Mouse (Mus musculus) heart, postnatal 10 days (tissue): ENCODE data around the gene Adgre5. TPM values are rescaled to one million over a fixed set of nuclear protein-coding genes. Genes with fewer than 3 reads are reported as not detected.

ENCODE experiments used
- DNase-seq, 2 experiments: peaks; one replicate each; pipeline ENCODE4 v3.0.0; 2021
- intact Hi-C: fragments of 180-260 bp; cut with DNase I; formaldehyde crosslinking; loops from one replicate; pipeline ENCODE4 v1.15.1; 2025
- total RNA-seq, 2 experiments: library from RNA; stranded (reverse); gene quantifications; 2 replicates each; pipeline ENCODE4 v1.2.3; 2021

Gene Adgre5
- total RNA-seq, 2 experiments from 2014 or later, result 66.0 to 68.1 TPM

DNA sequence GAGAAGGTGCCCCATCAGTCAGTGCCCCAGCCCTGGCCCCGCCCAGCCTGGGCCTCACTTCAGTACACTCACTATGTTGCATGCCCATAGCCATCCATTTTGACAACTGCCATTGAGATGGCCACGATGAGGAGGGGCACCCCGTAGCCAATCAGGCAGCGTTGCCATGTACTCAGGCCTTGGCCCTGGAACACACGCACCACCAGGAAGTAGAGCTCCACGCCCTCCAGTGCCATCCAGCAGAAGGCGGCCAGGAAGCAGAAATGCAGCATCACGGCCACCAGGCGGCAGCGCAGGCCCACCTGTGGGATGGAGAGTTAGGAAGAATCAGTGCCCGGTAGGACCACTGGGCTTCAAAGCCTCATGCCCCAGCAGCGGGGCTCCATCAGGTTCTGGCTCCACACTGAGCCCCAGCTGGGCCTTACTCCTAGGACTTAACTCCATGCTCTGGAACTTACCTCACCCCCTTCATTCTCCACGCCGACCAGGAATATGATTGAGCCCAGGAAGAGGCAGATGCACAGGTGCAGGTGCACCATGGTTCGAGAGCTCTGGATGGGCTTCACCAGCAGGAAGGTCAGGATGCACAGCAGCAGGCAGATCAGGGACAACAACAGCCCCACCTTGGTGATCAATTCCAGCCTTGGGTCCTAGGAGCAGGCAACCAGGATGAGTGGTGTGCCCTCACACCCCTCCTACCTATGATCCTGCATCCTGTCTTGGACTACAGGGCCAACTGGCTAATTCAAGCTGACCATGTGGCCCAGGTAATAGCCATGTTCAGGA lies 16.2 kb downstream of the Adgre5 start:
- DNase-seq, result peak; percentile 85 to 91
- intact Hi-C loops, result loop anchor here (2.0 kb wide), 2 partner anchors 58 to 170 kb away; no protein-coding TSS in a partner anchor

GRCm38 (mm10) chr8:83723447-83724083 lies 17.6 kb downstream of the Adgre5 start:
- no peak for DNase-seq
- intact Hi-C loops, result loop anchor here (2.0 kb wide), 2 partner anchors 59 to 171 kb away; no protein-coding TSS in a partner anchor

DNA sequence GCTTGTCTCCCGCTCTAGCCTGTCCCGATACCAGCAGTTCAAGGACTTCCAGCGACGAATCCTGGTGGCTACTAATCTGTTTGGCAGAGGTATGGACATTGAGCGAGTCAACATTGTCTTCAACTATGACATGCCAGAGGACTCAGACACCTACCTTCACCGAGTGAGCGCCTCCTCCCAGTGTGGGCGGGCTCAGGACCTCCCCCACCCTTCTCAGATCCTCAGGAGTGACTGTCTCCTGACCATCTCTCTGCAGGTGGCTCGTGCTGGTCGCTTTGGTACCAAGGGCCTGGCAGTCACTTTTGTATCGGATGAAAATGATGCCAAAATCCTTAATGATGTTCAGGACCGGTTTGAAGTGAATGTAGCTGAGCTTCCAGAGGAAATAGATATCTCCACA lies 18.5 kb downstream of the Adgre5 start:
- intact Hi-C loops, result no loop called here
- no peak for DNase-seq

GRCm38 (mm10) chr8:83721405-83722025 lies 19.6 kb downstream of the Adgre5 start:
- intact Hi-C loops, result no loop called here
- peak; percentile 76 to 79 for DNase-seq

GRCm38 (mm10) chr8:83719693-83720092 lies 21.4 kb downstream of the Adgre5 start:
- intact Hi-C loops, result loop anchor here (5.0 kb wide), 1 partner anchor 57 kb away; no protein-coding TSS in a partner anchor
- no peak for DNase-seq

- no peak for DNase-seq
- intact Hi-C loops, result loop anchor here (5.0 kb wide), 1 partner anchor 57 kb away; no protein-coding TSS in a partner anchor
Measured at GRCm38 (mm10) chr8:83719048-83719447, 22.1 kb downstream of the Adgre5 start.

DNA sequence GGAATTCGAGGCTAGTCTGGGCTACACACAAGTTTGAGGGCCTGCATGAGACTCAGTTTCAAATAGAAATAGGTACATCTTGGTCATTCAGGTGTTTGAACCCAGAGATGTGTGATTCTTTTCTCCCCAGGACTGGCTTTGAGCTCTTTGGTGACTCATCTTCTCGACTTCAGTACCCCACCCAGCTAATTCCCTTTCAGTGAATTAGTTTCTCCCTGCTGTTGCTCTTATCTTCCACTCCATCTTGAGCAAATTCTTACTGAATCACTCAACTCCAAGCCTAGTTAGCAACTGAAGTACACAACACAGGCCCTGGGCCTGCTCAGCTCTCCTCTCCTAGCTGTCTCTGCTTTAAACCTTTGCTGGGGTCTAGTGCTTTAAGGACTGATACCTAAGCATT lies 24.6 kb downstream of the Adgre5 start:
- DNase-seq, result no peak
- intact Hi-C loops, result loop anchor here (5.0 kb wide), 1 partner anchor 54 kb away; no protein-coding TSS in a partner anchor

- intact Hi-C loops, result loop anchor here (2.0 to 5.0 kb wide), 2 partner anchors 17 to 53 kb away; partner anchors contain the start of gene Pkn1
- DNase-seq, result peak in 1 of 2 experiments; percentile 20
Measured at GRCm38 (mm10) chr8:83715771-83716170, 25.4 kb downstream of the Adgre5 start.

DNA sequence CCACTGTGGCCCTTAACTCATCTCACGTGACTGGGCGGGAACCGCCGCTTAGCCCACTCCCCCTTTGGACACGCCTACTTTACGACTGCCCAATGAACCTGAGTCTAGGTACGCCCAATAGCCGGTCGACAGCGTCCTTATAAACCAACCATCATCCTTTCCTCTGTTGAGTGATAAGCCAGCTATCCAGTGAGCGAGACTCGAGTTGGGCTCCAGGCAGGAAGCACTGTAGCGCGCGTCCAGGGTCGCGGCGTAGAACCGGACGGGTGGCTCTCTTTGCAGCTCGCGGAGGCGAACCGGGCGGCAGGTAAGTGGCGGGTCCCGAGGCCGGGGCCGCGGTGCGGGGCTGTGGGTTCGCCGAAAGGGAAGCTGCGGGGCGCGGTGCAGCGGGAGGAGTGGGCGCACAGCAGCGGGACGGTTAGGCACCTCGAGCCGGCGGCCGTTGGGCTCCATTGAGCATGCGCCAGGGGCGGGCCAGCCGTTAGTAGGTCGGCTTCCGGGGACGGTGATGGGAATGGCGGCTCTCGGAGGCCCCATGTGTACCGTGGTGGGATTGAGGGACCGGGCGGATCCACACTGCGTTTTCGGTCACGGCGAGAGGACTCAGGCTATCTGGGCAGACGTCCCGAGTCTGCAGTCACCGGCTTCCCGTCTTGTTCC lies 26.0 kb downstream of the Adgre5 start, which contains the start of gene Ddx39:
Gene Ddx39 (plus strand): TSS at position 147 of the 660 bp plus-strand sequence.
- DNase-seq, result peak; percentile 97 to 98
- intact Hi-C loops, result loop anchor here (2.0 to 5.0 kb wide), 2 partner anchors 16 to 53 kb away; partner anchors contain the start of gene Pkn1

GRCm38 (mm10) chr8:83714676-83715030 lies 26.5 kb downstream of the Adgre5 start:
- intact Hi-C loops, result loop anchor here (2.0 to 5.0 kb wide), 2 partner anchors 16 to 52 kb away; partner anchors contain the start of gene Pkn1

DNA sequence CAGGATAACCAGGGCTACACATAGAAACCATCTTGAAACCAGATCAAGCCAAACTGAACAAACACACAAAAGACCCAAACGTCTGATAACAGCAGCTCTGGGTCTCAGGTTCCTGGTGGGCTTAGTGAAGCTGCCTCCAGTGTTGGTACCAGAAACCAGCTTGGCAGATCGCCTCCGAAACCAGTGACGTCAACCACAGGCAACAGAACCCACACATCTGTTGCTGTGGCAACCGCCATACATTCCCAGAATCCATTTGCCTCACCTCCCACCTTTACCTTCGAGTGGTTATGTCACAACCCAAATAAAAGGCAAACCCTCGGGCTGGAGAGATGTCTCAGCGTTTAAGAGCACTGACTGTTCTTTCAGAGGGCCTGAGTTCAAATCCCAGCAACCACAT lies 33.6 kb downstream of the Adgre5 start:
- no peak for DNase-seq

More at GRCm38 (mm10) chr8:83714676-83715030, 26.5 kb downstream of the Adgre5 start:
- no peak for DNase-seq

DNA sequence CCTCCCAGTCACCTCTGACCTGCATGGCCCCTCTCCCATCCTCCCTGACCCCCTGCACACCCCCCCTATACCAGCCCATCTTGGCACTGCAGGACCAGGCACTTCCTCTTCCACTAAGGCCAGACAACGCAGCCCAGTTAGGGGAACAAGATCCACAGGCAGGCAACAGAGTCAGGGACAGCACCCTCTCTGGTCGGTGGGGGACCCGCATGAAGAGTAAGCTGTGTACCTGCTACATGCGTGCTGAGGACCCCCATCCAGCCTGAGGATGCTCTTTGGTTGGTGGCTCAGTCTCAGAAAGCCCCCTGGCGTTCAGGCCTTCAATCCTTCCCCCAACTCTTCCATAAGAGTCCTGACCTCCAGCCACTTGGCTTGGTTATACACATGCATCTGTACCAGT lies 34.7 kb downstream of the Adgre5 start:
- no peak for DNase-seq
- intact Hi-C loops, result no loop called here

More for the DNA sequence above, 33.6 kb downstream of the Adgre5 start:
- intact Hi-C loops, result no loop called here

DNA sequence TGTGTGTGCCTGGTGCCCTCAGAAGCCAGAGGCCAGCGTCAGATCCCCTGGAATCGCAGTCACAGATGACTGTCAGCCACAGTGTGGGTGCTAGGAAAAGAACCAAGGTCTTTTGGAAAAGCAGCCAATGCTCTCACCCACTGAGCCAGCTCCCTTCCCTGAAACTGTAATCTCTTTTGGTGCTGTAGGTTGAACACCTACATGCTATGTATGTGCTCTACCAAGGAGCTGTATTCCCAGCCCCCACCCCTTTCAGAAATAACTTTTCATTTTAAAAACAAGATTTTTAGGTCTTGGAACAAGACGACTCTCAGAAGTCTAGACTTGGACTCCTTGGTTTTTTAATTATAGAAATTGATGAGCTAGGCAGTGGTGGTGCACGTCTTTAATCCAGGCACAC lies 37.7 kb downstream of the Adgre5 start:
- intact Hi-C loops, result no loop called here
- no peak for DNase-seq

DNA sequence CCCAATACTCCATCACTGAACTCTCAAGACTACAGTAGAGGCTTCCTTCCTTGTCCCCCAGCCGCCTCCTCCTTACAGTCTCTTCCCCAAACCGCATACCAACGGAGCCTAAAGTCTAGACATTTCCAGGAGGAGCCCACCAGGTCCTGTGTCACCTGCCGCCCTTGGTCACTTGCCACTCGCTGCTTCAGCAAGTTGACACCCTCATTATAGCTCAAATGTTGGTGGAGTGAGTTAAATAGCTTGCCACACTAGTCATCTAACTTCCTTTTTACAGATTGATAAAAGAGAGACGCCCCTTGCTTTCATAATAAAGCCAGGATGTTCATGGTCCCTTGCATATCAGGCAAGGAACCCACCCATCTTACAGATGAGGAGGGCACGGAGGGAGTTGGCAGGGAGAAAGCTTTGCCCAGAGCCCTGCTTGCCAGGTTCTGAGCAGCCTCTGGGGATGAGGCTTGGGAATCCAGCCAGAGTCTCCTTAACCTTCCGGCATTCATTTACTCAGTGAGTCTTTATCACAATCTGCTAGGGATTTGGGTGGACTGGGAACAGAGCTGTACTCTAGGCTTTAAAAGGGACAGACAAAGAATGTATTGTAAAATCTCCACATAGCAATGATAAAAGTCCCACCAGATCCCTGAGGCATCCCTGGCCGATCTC lies 40.6 kb downstream of the Adgre5 start:
- intact Hi-C loops, result no loop called here
- DNase-seq, result peak in 1 of 2 experiments; percentile 33

DNA sequence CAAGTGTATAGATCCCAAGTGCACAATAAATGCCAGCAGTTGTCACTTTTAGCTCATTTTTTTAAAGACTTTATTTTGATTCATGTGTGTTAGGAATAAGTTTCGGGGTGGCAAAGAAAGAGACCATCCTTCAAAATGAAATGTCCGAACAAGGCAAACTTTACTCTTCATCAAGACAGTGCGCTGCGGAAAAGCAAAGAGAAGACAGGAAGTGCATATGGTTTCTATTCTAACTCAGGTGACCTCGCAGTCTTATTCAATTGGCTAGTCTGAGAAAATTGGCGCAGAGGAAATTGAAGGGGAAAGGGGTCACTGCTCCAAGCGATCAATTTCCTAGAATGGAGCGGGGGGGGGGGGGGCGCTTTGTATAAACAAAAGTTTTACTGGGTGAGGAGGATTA lies 41.6 kb downstream of the Adgre5 start:
- DNase-seq, result no peak
- intact Hi-C loops, result loop anchor here (2.0 kb wide), 1 partner anchor 15 kb away; the partner anchor contains the start of gene Ddx39

GRCm38 (mm10) chr8:83698661-83699453 lies 42.3 kb downstream of the Adgre5 start, which contains the start of gene Pkn1:
Pkn1 (minus strand) TSS chr8:83699179.
- intact Hi-C loops, result loop anchor here (2.0 kb wide), 1 partner anchor 16 kb away; the partner anchor contains the start of gene Ddx39
- DNase-seq, result peak; percentile 83 to 86

DNA sequence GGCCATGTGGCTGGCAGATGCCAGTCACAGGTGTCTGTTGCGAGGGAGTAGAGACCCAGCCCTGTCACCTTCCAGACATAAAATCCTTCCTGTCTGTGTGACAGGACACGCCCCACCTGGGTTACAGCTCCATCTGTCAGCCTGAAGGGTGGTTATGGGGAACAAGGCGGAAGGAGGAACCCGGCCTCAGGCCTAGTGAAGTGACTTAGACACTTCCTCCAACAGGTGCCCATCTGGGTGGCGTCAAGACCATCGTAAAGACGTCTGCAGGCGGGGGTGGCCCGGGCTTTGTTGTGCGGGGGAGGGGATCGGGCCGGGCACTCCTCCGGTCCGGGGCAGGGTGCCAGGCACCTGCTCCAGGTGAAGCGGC lies 42.9 kb downstream of the Adgre5 start:
- intact Hi-C loops, result loop anchor here (2.0 kb wide), 1 partner anchor 17 kb away; the partner anchor contains the start of gene Ddx39
- DNase-seq, result peak; percentile 54 to 55

GRCm38 (mm10) chr8:83697374-83698220 lies 43.5 kb downstream of the Adgre5 start:
- intact Hi-C loops, result loop anchor here (2.0 kb wide), 1 partner anchor 17 kb away; the partner anchor contains the start of gene Ddx39

More at GRCm38 (mm10) chr8:83697374-83698220, 43.5 kb downstream of the Adgre5 start:
- peak; percentile 67 to 70 for DNase-seq
